Mouse (Mus musculus) forebrain, embryonic 16.5 days (tissue): ENCODE measurements at regions not wholly inside any gene's neighbourhood (a gene's known extent, or its start where the extent isn't known, plus 50 kb on each side); places are given as distances from the start of the nearest gene placed in this dataset.

Source experiments
- ATAC-seq: fragments of 200-750 bp; cut with Nextera tagmentation; 2 replicates; pipeline ENCODE4 v1.8.0; 2017; ENCODE audit warnings: mild to moderate bottlenecking, moderate library complexity
- H3K27ac ChIP-seq: fragments of 300-500 bp; sonication (generic); 2 replicates; pipeline ENCODE4 v1.5.1; 2014; ENCODE audit warnings: low read length, control low read depth
- H3K27me3 ChIP-seq: fragments of 300-500 bp; sonication (generic); replicated peaks from 2 replicates; pipeline ENCODE4 v1.6.1; 2014; ENCODE audit warnings: low read length; ENCODE audit not compliant: control insufficient read depth, insufficient read depth
- H3K36me3 ChIP-seq: fragments of 300-500 bp; sonication (generic); 2 replicates; pipeline ENCODE4 v1.6.1; 2014; ENCODE audit not compliant: control insufficient read depth, insufficient read depth
- H3K4me1 ChIP-seq: fragments of 300-500 bp; sonication (generic); replicated peaks from 2 replicates; pipeline ENCODE4 v1.6.1; 2014; ENCODE audit warnings: low read length; ENCODE audit not compliant: control insufficient read depth, insufficient read depth
- H3K4me2 ChIP-seq: fragments of 300-500 bp; sonication (generic); 2 replicates; pipeline ENCODE4 v1.6.1; 2014; ENCODE audit warnings: mild to moderate bottlenecking, low read length, control low read depth
- H3K4me3 ChIP-seq: fragments of 300-500 bp; sonication (generic); replicated peaks from 2 replicates; pipeline ENCODE4 v1.5.1; 2014; ENCODE audit warnings: mild to moderate bottlenecking, low read length, control low read depth
- H3K9ac ChIP-seq: fragments of 300-500 bp; sonication (generic); replicated peaks from 2 replicates; pipeline ENCODE4 v1.6.1; 2014; ENCODE audit warnings: low read depth, low read length, control low read depth
- H3K9me3 ChIP-seq: fragments of 300-500 bp; sonication (generic); 2 replicates; pipeline ENCODE4 v1.6.1; 2016; ENCODE audit warnings: low read length; ENCODE audit not compliant: control insufficient read depth
- WGBS: fragments of 180-500 bp; shearing (Covaris S2); extraction: QIAGEN DNeasy Blood & Tissue Kit; methylation state at CpG from one replicate; pipeline ENCODE4 v1.1.7; 2014; 5-methylcytosine and 5-hydroxymethylcytosine counted together

DNA sequence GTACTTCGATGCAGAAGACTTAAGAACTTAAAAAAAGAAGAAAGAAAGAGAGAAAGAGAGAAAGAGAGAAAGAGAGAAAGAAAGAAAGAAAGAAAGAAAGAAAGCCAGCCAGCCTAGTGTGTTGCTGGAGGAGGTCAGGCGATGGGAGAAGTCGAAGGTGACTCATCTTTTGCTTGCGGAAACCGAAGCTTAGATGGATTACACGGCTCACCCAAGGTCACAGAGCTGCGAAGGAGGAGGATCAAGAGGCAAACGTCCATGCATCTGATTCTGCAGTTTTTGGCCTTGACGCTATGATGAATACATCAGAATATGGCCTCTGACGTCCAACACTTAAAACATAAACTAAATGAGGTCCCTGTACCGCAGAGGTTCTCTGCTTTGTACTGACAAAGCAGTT is 192.4 kb upstream of the Tmem45b start:
- no peak overlapping the region for H3K4me2 ChIP-seq
- WGBS = 92% methylated on average over 11 of the region's 11 CpGs
- ATAC-seq = no peak
- H3K4me1 ChIP-seq = no peaks in the 10 kb centered on the region
- no peaks in the 10 kb centered on the region for H3K9me3 ChIP-seq
- no peak overlapping the region for H3K9ac ChIP-seq
- no peak overlapping the region for H3K27ac ChIP-seq
- H3K36me3 ChIP-seq = no peaks in the 10 kb centered on the region
- H3K4me3 ChIP-seq = no peak overlapping the region
- no peaks in the 10 kb centered on the region for H3K27me3 ChIP-seq

- no peak for ATAC-seq
- H3K4me1 ChIP-seq = no peaks in the 10 kb centered on the region
- no peak overlapping the region for H3K4me2 ChIP-seq
- H3K27ac ChIP-seq = no peak overlapping the region
- no peaks in the 10 kb centered on the region for H3K36me3 ChIP-seq
- no peak overlapping the region for H3K9ac ChIP-seq
- WGBS = 83% methylated on average over 6 of the region's 6 CpGs
- H3K4me3 ChIP-seq = no peak overlapping the region
- no peaks in the 10 kb centered on the region for H3K9me3 ChIP-seq
- no peaks in the 10 kb centered on the region for H3K27me3 ChIP-seq
Observed at GRCm38 (mm10) chr9:31654747-31655146, 190.5 kb upstream of the Tmem45b start.

- no peak overlapping the region for H3K9ac ChIP-seq
- H3K9me3 ChIP-seq = no peaks in the 10 kb centered on the region
- H3K4me2 ChIP-seq = no peak overlapping the region
- H3K27ac ChIP-seq = no peak overlapping the region
- H3K4me1 ChIP-seq = no peaks in the 10 kb centered on the region
- no peaks in the 10 kb centered on the region for H3K27me3 ChIP-seq
- H3K4me3 ChIP-seq = no peak overlapping the region
- no peaks in the 10 kb centered on the region for H3K36me3 ChIP-seq
- no peak for ATAC-seq
- 85% methylated on average over 7 of the region's 7 CpGs for WGBS
Observed at GRCm38 (mm10) chr9:31654213-31654612, 190.0 kb upstream of the Tmem45b start.

DNA sequence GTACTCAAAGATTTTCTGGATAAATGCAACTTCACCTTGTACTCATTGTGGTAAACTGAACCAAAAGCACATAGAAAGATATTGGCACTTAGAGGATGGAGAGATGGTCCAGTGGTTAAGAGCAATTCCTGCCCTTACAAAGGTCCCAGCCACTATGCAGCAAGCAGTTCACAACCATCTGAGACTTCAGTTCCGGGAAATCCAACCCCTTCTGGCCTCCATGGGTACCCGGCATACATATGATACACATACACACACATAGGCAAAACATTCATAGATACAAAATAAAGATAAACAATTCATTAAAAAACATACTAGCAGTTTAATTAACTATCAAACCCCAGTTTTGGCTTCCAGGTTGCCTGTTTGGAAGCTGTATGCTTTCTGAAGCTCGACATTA is 189.5 kb upstream of the Tmem45b start:
- Histone ChIP-seq H3K4me1 (no peaks in the 10 kb centered on the region), H3K9ac (no peak overlapping the region), H3K4me3 (no peak overlapping the region), H3K4me2 (no peak overlapping the region), H3K9me3 (no peaks in the 10 kb centered on the region), H3K27me3 (no peaks in the 10 kb centered on the region), H3K36me3 (no peaks in the 10 kb centered on the region), H3K27ac (no peak overlapping the region)
- WGBS = 91% methylated on average over 3 of the region's 3 CpGs
- no peak for ATAC-seq

DNA sequence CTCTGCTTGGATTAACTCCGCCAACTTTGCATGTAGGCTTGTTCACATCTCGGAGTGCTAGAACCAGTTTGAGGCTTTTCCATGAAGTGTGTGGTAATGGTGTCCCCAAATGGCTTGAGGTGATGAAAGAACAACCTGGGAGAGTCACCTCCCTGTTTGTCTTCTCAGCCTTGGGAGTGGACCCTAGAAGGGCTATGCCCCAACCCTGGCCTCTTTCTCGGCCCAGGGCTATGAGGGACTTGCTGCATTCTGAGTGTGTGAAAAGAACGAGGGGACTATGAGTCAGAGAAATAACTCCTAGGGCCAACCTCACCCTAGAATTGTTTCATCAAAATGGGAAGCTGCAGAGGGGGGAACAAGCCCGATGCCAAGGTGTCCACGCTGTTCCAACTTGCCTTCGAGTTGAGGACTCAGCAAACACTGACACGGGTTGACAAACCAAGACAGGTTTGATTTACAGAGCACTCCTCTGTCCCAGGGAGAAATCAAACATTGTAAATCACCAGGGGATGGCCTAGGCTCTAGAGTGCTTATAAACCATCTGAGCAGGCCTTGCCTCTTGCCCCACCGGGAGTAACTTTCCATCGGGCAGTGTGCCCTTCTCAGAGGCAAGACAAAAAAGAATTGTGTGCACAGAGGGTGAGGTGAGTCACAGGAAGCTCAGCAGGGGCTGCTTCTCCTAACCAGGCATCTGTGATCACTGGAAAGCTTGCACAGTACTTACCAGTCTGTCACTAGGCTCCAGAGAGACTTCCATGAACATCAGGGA is 186.3 kb upstream of the Tmem45b start:
- 93% methylated on average over 10 of the region's 10 CpGs for WGBS
- Histone ChIP-seq H3K9me3 (no peaks in the 10 kb centered on the region), H3K36me3 (no peaks in the 10 kb centered on the region), H3K9ac (no peak overlapping the region), H3K27ac (no peak overlapping the region), H3K4me1 (no peaks in the 10 kb centered on the region), H3K4me3 (no peak overlapping the region), H3K27me3 (no peaks in the 10 kb centered on the region), H3K4me2 (no peak overlapping the region)
- ATAC-seq = no peak

GRCm38 (mm10) chr9:31649073-31649472 is 184.8 kb upstream of the Tmem45b start:
- Histone ChIP-seq H3K27me3 (no peaks in the 10 kb centered on the region), H3K4me3 (no peak overlapping the region), H3K27ac (no peak overlapping the region), H3K36me3 (no peaks in the 10 kb centered on the region), H3K4me2 (no peak overlapping the region), H3K9me3 (no peaks in the 10 kb centered on the region), H3K4me1 (no peaks in the 10 kb centered on the region), H3K9ac (no peak overlapping the region)
- WGBS = 84% methylated on average over 5 of the region's 5 CpGs
- no peak for ATAC-seq

- H3K4me2 ChIP-seq = no peak overlapping the region
- no peaks in the 10 kb centered on the region for H3K27me3 ChIP-seq
- no peaks in the 10 kb centered on the region for H3K36me3 ChIP-seq
- no peaks in the 10 kb centered on the region for H3K9me3 ChIP-seq
- H3K27ac ChIP-seq = no peak overlapping the region
- H3K9ac ChIP-seq = no peak overlapping the region
- ATAC-seq = no peak
- H3K4me1 ChIP-seq = no peaks in the 10 kb centered on the region
- WGBS = 77% methylated on average over 9 of the region's 9 CpGs
- no peak overlapping the region for H3K4me3 ChIP-seq
Observed at GRCm38 (mm10) chr9:31648551-31648950, 184.3 kb upstream of the Tmem45b start.

GRCm38 (mm10) chr9:31645114-31645513 is 180.9 kb upstream of the Tmem45b start:
- Histone ChIP-seq H3K4me3 (no peak overlapping the region), H3K36me3 (no peaks in the 10 kb centered on the region), H3K9me3 (no peaks in the 10 kb centered on the region), H3K27ac (no peak overlapping the region), H3K4me1 (no peaks in the 10 kb centered on the region), H3K9ac (no peak overlapping the region), H3K27me3 (no peaks in the 10 kb centered on the region), H3K4me2 (no peak overlapping the region)
- WGBS = 36% methylated on average over 7 of the region's 7 CpGs
- ATAC-seq = 0 out of 2 replicates have a peak, but pooled peaks have one; percentile 18

GRCm38 (mm10) chr9:31644106-31644505 is 179.8 kb upstream of the Tmem45b start:
- Histone ChIP-seq H3K27me3 (no peaks in the 10 kb centered on the region), H3K27ac (no peak overlapping the region), H3K4me2 (no peak overlapping the region), H3K36me3 (no peaks in the 10 kb centered on the region), H3K4me3 (no peak overlapping the region), H3K4me1 (no peaks in the 10 kb centered on the region), H3K9ac (no peak overlapping the region), H3K9me3 (no peaks in the 10 kb centered on the region)
- ATAC-seq = no peak
- WGBS = 85% methylated on average over 3 of the region's 3 CpGs

- Histone ChIP-seq H3K9ac (no peak overlapping the region), H3K4me3 (no peak overlapping the region), H3K4me1 (no peaks in the 10 kb centered on the region), H3K4me2 (no peak overlapping the region), H3K9me3 (no peaks in the 10 kb centered on the region), H3K27ac (no peak overlapping the region), H3K36me3 (no peaks in the 10 kb centered on the region), H3K27me3 (no peaks in the 10 kb centered on the region)
- WGBS = 86% methylated on average over 4 of the region's 4 CpGs
- no peak for ATAC-seq
Observed at GRCm38 (mm10) chr9:31642169-31642568, 177.9 kb upstream of the Tmem45b start.
